Mouse (Mus musculus) kidney, adult 2 months (tissue): Measurements from ENCODE around the gene Dld.

Experiments
- CTCF ChIP-seq: fragments of 200-500 bp; conservative IDR thresholded peaks from 2 replicates; pipeline ENCODE4 v1.5.1; 2011; ENCODE audit warnings: low read depth, mild to moderate bottlenecking, control low read depth, low read length, moderate library complexity, mixed read lengths; ENCODE audit not compliant: insufficient read depth, insufficient read length
- POLR2A ChIP-seq: fragments of 200-500 bp; IDR thresholded peaks from one replicate; pipeline ENCODE4 v1.6.1; 2011; ENCODE audit warnings: low read depth, low read length, control low read depth

GRCm38 (mm10) chr12:31318409-31318963 is 32.8 kb downstream of the Dld start:
- TF ChIP-seq POLR2A (no peak), CTCF (no peak)
